Mouse (Mus musculus): ENCODE measurements around the gene Ncf4.

GRCm38 (mm10) chr15:78243061-78243460, 1.5 kb upstream of the Ncf4 start:
- TF ChIP-seq CTCF (IDR thresholded peaks at IDR 0.05; ENCODE audit: low read depth) (no peak), EP300 (IDR thresholded peaks at IDR 0.05; ENCODE audit: low read depth) (no peak)
